8 mouse cellular contexts compared by ENCODE assay signal in the genomic region with DNA sequence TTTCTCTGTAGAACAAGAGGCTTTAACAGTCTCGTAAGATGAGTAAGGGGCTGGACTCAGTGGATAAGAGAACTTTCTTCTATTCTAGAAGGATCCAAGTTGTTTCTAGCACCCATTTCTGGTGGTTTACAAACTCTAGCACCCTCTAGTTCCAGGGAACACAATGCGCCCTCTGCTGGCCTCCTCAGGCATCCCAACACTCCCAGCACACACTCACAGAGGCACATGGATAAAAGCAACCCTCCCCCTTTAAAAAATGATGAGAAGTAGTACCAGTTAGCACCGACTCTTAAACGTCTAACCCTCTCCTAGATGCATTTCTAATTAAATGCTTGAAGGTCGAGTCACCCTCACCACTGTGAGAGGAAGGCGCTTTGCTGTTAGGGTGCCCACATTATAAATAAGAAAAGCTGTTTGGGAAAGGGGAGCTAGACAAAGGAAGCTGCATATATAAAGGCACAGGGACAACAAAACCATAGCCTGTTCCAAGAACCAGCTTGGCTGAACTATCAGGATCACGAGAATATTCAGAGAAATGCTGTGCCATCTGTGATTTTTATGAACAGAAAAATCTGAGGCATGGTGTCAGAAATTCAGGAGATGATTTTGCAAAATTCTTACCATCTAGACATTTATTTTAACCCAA. TPM values are rescaled to one million over a fixed set of nuclear protein-coding genes. Genes with fewer than 3 reads are reported as not detected.
DNase-seq lines count a peak whose midpoint lies in the region; ATAC-seq and TF ChIP-seq lines count a peak whose summit lies in the region.
"Had no signal": no experiment of that assay in that cellular context is flagged by ENCODE, and none has a peak within 500 bp of the region (broad histone marks: within the 10 kb centered on the region; RNA-seq: fewer than 3 reads in every experiment).

No protein-coding gene starts in this region.

- no peaks in the 10 kb centered on the region for H3K36me3 ChIP-seq in ES-Bruce4 (ENCODE audit: control insufficient read depth, insufficient read depth, low read length, poor library complexity, severe bottlenecking)
- no peaks in the 10 kb centered on the region for H3K36me3 ChIP-seq in liver, embryonic 16.5 days (ENCODE audit: control insufficient read depth, insufficient read depth)
- H3K36me3 ChIP-seq: limb, embryonic 12.5 days had no signal

- H3K9ac ChIP-seq in ES-Bruce4 (ENCODE audit: low read depth, poor library complexity, severe bottlenecking) = no peak overlapping the region
- H3K9ac ChIP-seq in liver, embryonic 16.5 days (ENCODE audit: low read depth, low read length) = no peak overlapping the region
- H3K9ac ChIP-seq: limb, embryonic 12.5 days had no signal

- ATAC-seq in liver, embryonic 16.5 days (ENCODE audit: low read depth) = peak; percentile 35; the same call in 1 of the 2 replicates

- H3K27me3 ChIP-seq in ES-Bruce4 (ENCODE audit: control insufficient read depth, insufficient read depth, low read length, poor library complexity, severe bottlenecking) = no peaks in the 10 kb centered on the region; the same call in 1 of the 2 replicates
- no peaks in the 10 kb centered on the region for H3K27me3 ChIP-seq in liver, embryonic 16.5 days (ENCODE audit: control insufficient read depth, insufficient read depth, low read depth, low read length)

- no peak for DNase-seq in left cerebral cortex, adult 2 months (ENCODE audit: extremely low spot score in 1 of 2, low spot score in 2 of 2)
- DNase-seq in left cerebral cortex, adult 8-10 months (ENCODE audit: low spot score in 2 of 2) = no peak
- no peak for DNase-seq in cerebellum, adult 9-10 months
- DNase-seq in gastrocnemius, adult 8-10 months (ENCODE audit: low spot score in 2 of 2) = no peak

- no peak overlapping the region for H3K27ac ChIP-seq in left cerebral cortex, adult 2 months
- H3K27ac ChIP-seq in ES-Bruce4 (ENCODE audit: insufficient read depth, low read length) = no peak overlapping the region
- no peak overlapping the region for H3K27ac ChIP-seq in bone marrow, adult 2 months (ENCODE audit: control insufficient read depth, insufficient read depth, low read depth, low read length, poor library complexity)
- H3K27ac ChIP-seq in liver, embryonic 16.5 days (ENCODE audit: low read length) = no peak overlapping the region
- H3K27ac ChIP-seq: limb, embryonic 12.5 days had no signal

- intact Hi-C loops in left cerebral cortex, adult 2 months (cut with DNase I) = loop anchor here (1.0 to 5.0 kb wide), 2 partner anchors 32 to 406 kb away; no protein-coding TSS in a partner anchor

- 57% methylated on average over 7 of the region's 7 CpGs for WGBS in bone marrow, adult 2 months
- 48% methylated on average over 7 of the region's 7 CpGs for WGBS in liver, embryonic 16.5 days (ENCODE audit: insufficient replicate concordance)

- TF ChIP-seq CTCF in left cerebral cortex, adult 2 months (IDR thresholded peaks at IDR 0.05) = peak; percentile 58
- TF ChIP-seq CTCF in ES-Bruce4 (IDR thresholded peaks at IDR 0.05; ENCODE audit: low read depth, low read length) = peak; percentile 89
- peak; percentile 84 for TF ChIP-seq CTCF in bone marrow, adult 2 months (IDR thresholded peaks at IDR 0.05; ENCODE audit: control insufficient read depth, insufficient read depth, low read length)

- no peak for TF ChIP-seq EP300 in ES-Bruce4 (IDR thresholded peaks at IDR 0.05; ENCODE audit: insufficient read depth, low read depth, low read length)

- TF ChIP-seq POLR2A in ES-Bruce4 (IDR thresholded peaks at IDR 0.05; ENCODE audit: insufficient read depth, low read length) = no peak
- TF ChIP-seq POLR2A in bone marrow, adult 2 months (IDR thresholded peaks at IDR 0.05; ENCODE audit: borderline replicate concordance, control insufficient read depth, low read depth, low read length) = no peak

- no peak overlapping the region for H3K4me3 ChIP-seq in left cerebral cortex, adult 2 months
- H3K4me3 ChIP-seq in ES-Bruce4 (ENCODE audit: low read depth, low read length) = no peak overlapping the region
- H3K4me3 ChIP-seq in bone marrow, adult 2 months (replicated peaks; ENCODE audit: control insufficient read depth, low read depth, low read length) = no peak overlapping the region
- H3K4me3 ChIP-seq in liver, embryonic 16.5 days (ENCODE audit: low read depth, low read length) = no peak overlapping the region
- H3K4me3 ChIP-seq: limb, embryonic 12.5 days had no signal

- no peaks in the 10 kb centered on the region for H3K9me3 ChIP-seq in ES-Bruce4 (replicated peaks; ENCODE audit: control insufficient read depth, insufficient read depth, low read length, poor library complexity, severe bottlenecking)
- H3K9me3 ChIP-seq in liver, embryonic 16.5 days (replicated peaks; ENCODE audit: control insufficient read depth, low read length) = no peaks in the 10 kb centered on the region
- H3K9me3 ChIP-seq: limb, embryonic 12.5 days had no signal

- peaks cover 1% of the 10 kb centered on the region for H3K4me1 ChIP-seq in ES-Bruce4 (ENCODE audit: control insufficient read depth, insufficient read depth, low read length)
- no peaks in the 10 kb centered on the region; the same call in 1 of the 2 replicates for H3K4me1 ChIP-seq in bone marrow, adult 2 months (ENCODE audit: control insufficient read depth, insufficient read depth, low read length)
- peaks cover 2% of the 10 kb centered on the region for H3K4me1 ChIP-seq in liver, embryonic 16.5 days (ENCODE audit: control insufficient read depth, low read depth, low read length)
- H3K4me1 ChIP-seq: limb, embryonic 12.5 days had no signal

- no peak overlapping the region for H3K4me2 ChIP-seq in liver, embryonic 16.5 days (ENCODE audit: low read depth, low read length)
- H3K4me2 ChIP-seq: limb, embryonic 12.5 days had no signal

RNA-seq across cellular contexts. Expression of gene Exoc6, which starts 18.9 kb away (rescaled TPM):
- total RNA-seq in left cerebral cortex, adult 2 months (2021) = 10 to 100 TPM; 40.3 to 43.4 TPM
- 10 to 100 TPM; 41.2 to 47.4 (median 44.8) TPM for total RNA-seq in left cerebral cortex, adult 8-10 months (2022)
- polyA plus RNA-seq in ES-Bruce4 (2011; ENCODE audit: insufficient read depth, insufficient read length, low read depth, missing spikeins) = 14.3 and 14.6 TPM in 2 replicates
- 21.7 and 27.8 TPM in 2 replicates for polyA plus RNA-seq in bone marrow, adult 2 months (2011; ENCODE audit: insufficient read depth, insufficient read length, low replicate concordance, missing spikeins)
- 25.7 and 28.0 TPM in 2 replicates for polyA plus RNA-seq in liver, embryonic 16.5 days (2015; fragmentation: Nextera tagmentation; extraction: Ambion mirVana)
- 10 to 100 TPM; 53.9 to 59.3 (median 55.6) TPM for total RNA-seq in gastrocnemius, adult 8-10 months (2022)
